Mouse (Mus musculus) kidney, adult 18-20 months (tissue): Measurements from ENCODE around the gene Cnih4.

Source experiments
- DNase-seq: peaks from one replicate; pipeline ENCODE4 v3.0.0; 2021

Gene Cnih4

DNA sequence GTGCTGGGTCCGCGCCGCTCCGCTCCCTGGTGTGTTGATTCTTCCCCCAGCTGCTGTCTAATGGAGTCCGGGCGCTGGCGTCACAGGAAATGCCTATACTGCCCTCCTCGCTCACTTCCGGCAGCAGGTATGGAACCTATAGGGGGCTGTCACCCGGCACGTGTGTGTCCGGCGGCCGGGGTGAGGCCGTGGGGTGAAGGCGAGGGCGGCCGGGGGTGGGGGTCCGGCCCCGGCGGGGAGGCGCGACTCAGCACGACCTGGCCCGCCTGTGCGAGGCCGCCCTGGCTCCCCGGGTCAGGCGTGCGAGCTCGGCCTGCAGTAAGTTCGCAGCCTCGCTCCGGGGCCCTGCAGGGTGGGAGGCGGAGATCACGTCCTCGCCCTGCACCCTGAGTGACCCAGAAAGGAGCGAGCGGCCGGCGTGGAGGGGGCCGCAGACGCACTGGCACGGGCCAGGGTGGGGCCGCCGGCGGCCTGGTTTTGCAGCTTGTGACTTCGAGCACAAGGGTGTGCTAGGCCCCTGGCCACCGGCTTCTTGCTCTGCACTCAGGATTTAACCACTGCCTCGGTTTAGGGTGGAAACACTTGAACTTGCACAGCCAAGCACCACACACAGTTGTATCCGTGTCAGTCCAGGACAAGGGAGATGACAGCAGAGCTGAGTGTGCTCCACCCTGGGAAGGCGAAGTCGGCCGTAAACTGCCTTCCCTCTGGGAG, 67.6 kb downstream of the Cnih4 start, which contains the start of gene Wdr26:
Gene Wdr26 (minus strand): TSS at position 82 of the 714 bp plus-strand sequence.
- peak; percentile 85 for DNase-seq

DNA sequence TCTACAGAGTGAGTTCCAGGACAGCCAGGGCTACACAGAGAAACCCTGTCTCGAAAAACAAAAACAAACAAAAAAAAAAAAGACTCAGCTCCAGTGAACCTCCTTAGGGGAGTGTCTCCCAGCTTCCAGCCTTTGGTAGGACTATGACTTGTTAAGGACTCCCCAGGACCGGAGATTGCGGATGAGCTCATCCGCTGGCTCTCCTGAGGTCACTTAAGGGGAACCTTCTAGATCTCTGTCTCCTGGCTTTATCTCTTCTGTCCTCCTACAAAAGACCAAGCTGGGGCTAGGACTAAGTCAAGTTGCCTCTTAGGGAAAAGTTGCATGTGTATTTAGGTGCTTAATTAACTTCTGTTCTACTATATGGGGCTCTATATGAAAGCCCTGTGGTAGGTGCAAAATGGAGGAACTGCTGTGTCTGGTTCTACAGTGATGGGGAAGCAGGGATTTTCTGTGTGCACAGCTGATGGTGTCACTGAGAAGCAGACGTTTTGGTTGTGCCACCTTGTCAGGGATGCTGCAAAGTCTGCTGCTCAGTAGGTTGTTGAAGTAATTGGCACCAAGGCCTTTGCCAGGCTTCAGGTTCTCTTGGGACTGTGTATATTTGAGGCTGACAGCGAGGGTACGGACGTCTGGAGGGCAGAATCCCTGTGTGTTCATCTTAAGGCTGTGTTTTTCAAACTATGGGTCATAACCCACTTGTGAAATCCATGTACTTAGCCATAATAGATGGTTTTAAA, 70.0 kb downstream of the Cnih4 start:
- DNase-seq, result no peak

GRCm38 (mm10) chr1:181216315-181216714, 71.8 kb downstream of the Cnih4 start:
- DNase-seq, result no peak
